Mouse (Mus musculus): ENCODE data around the gene Itm2b.

The Itm2b gene

GRCm38 (mm10) chr14:73395750-73396149 lies 10.7 kb upstream of the Itm2b start:
- DNase-seq (ENCODE audit: low read depth, low spot score): no peak

- no peak for DNase-seq (ENCODE audit: low read depth, low spot score)
Observed at GRCm38 (mm10) chr14:73394263-73395006, 9.3 kb upstream of the Itm2b start.

GRCm38 (mm10) chr14:73391457-73391856 lies 6.4 kb upstream of the Itm2b start:
- DNase-seq (ENCODE audit: low read depth, low spot score): no peak

- no peak for DNase-seq (ENCODE audit: low read depth, low spot score)
Observed at GRCm38 (mm10) chr14:73390196-73390595, 5.1 kb upstream of the Itm2b start.

GRCm38 (mm10) chr14:73389059-73389458 lies 4.0 kb upstream of the Itm2b start:
- no peak for DNase-seq (ENCODE audit: low read depth, low spot score)

- DNase-seq (ENCODE audit: low read depth, low spot score): no peak
Observed at GRCm38 (mm10) chr14:73388546-73388945, 3.5 kb upstream of the Itm2b start.

GRCm38 (mm10) chr14:73386493-73386892 lies 1.4 kb upstream of the Itm2b start:
- no peak for DNase-seq (ENCODE audit: low read depth, low spot score)

GRCm38 (mm10) chr14:73385720-73386374 lies 758 bp upstream of the Itm2b start:
- no peak for DNase-seq (ENCODE audit: low read depth, low spot score)

GRCm38 (mm10) chr14:73384546-73384912 lies 560 bp downstream of the Itm2b start:
- no peak for DNase-seq (ENCODE audit: low read depth, low spot score)

- DNase-seq (ENCODE audit: low read depth, low spot score): no peak
Observed at GRCm38 (mm10) chr14:73383746-73384145, 1.3 kb downstream of the Itm2b start.

- no peak for DNase-seq (ENCODE audit: low read depth, low spot score)
Observed at GRCm38 (mm10) chr14:73382699-73383098, 2.4 kb downstream of the Itm2b start.

- no peak for DNase-seq (ENCODE audit: low read depth, low spot score)
Observed at GRCm38 (mm10) chr14:73381559-73381958, 3.5 kb downstream of the Itm2b start.

GRCm38 (mm10) chr14:73377804-73378203 lies 7.3 kb downstream of the Itm2b start:
- no peak for DNase-seq (ENCODE audit: low read depth, low spot score)

- DNase-seq (ENCODE audit: low read depth, low spot score): no peak
Observed at GRCm38 (mm10) chr14:73376920-73377319, 8.2 kb downstream of the Itm2b start.

- no peak for DNase-seq (ENCODE audit: low read depth, low spot score)
Observed at GRCm38 (mm10) chr14:73375903-73376302, 9.2 kb downstream of the Itm2b start.

- no peak for DNase-seq (ENCODE audit: low read depth, low spot score)
Observed at GRCm38 (mm10) chr14:73375445-73375844, 9.6 kb downstream of the Itm2b start.

- no peak for DNase-seq (ENCODE audit: low read depth, low spot score)
Observed at GRCm38 (mm10) chr14:73374315-73374890, 10.7 kb downstream of the Itm2b start.

- DNase-seq (ENCODE audit: low read depth, low spot score): no peak
Observed at GRCm38 (mm10) chr14:73373606-73374005, 11.5 kb downstream of the Itm2b start.

GRCm38 (mm10) chr14:73372990-73373389 lies 12.1 kb downstream of the Itm2b start:
- DNase-seq (ENCODE audit: low read depth, low spot score): no peak

- DNase-seq (ENCODE audit: low read depth, low spot score): no peak
Observed at GRCm38 (mm10) chr14:73371577-73371976, 13.5 kb downstream of the Itm2b start.

- no peak for DNase-seq (ENCODE audit: low read depth, low spot score)
Observed at GRCm38 (mm10) chr14:73370695-73371372, 14.3 kb downstream of the Itm2b start.

GRCm38 (mm10) chr14:73370078-73370670 lies 14.9 kb downstream of the Itm2b start:
- DNase-seq (ENCODE audit: low read depth, low spot score): no peak

Data from retina, postnatal 7 days (tissue).